Mouse (Mus musculus) G1E (cell line): ENCODE measurements around the gene Aldh3b2. TPM values are rescaled to one million over a fixed set of nuclear protein-coding genes. Genes with fewer than 3 reads are reported as not detected.
A peak's percentile ranks its signal among the peaks of the same experiment; 100 is the strongest.

Experiments
- ATAC-seq: 2 replicates; pipeline ENCODE4 v1.8.0; 2016; ENCODE audit warnings: mild to moderate bottlenecking; ENCODE audit not compliant: insufficient number of reproducible peaks, poor library complexity, low FRiP score, severe bottlenecking; ENCODE audit errors: extremely low read depth
- DNase-seq: peaks from one replicate; pipeline ENCODE4 v3.0.0; 2012; ENCODE audit warnings: low spot score
- H3K27me3 ChIP-seq: 2 replicates; pipeline ENCODE4 v1.6.1; 2012; ENCODE audit warnings: mild to moderate bottlenecking, low read length, inconsistent platforms; ENCODE audit not compliant: insufficient read depth
- H3K36me3 ChIP-seq: replicated peaks from 2 replicates; pipeline ENCODE3; 2012; ENCODE audit warnings: mild to moderate bottlenecking, inconsistent platforms
- H3K4me1 ChIP-seq: 2 replicates; pipeline ENCODE4 v1.6.1; 2012; ENCODE audit warnings: low read depth, low read length, inconsistent platforms, mixed read lengths; ENCODE audit not compliant: insufficient read depth
- H3K4me3 ChIP-seq: 2 replicates; pipeline ENCODE4 v1.5.1; 2012; ENCODE audit warnings: low read depth, mild to moderate bottlenecking, inconsistent platforms, low read length, moderate library complexity, mixed read lengths
- H3K9me3 ChIP-seq: replicated peaks from 2 replicates; pipeline ENCODE4 v1.6.1; 2012; ENCODE audit warnings: inconsistent platforms
- CTCF ChIP-seq: IDR thresholded peaks from 2 replicates; pipeline ENCODE4 v1.5.1; 2012; ENCODE audit warnings: low read depth, low read length, inconsistent platforms, mixed read lengths
- GATA1 ChIP-seq: IDR thresholded peaks from 2 replicates; pipeline ENCODE4 v1.6.1; 2012; ENCODE audit warnings: borderline replicate concordance, low read length, inconsistent platforms, mixed read lengths
- GATA2 ChIP-seq: IDR thresholded peaks from 2 replicates; pipeline ENCODE4 v1.6.1; 2012; ENCODE audit warnings: low read depth, low read length, inconsistent platforms, borderline replicate concordance
- POLR2AphosphoS5 ChIP-seq: IDR thresholded peaks from 2 replicates; pipeline ENCODE4 v1.6.1; 2012; ENCODE audit warnings: low read depth, low read length, inconsistent platforms; ENCODE audit not compliant: insufficient replicate concordance
- TAL1 ChIP-seq: conservative IDR thresholded peaks from 2 replicates; pipeline ENCODE4 v1.6.1; 2012; ENCODE audit warnings: low read depth, low read length, inconsistent platforms, mixed read lengths
- polyA plus RNA-seq: library from polyadenylated mRNA; stranded (reverse); fragments of >175 nt; gene quantifications from 2 replicates; pipeline ENCODE4 v1.2.3, GENCODE M21; 2012
- total RNA-seq, 2 experiments: library from RNA; stranded (forward) in 1 of 2; stranded (reverse) in 1 of 2; fragments of 200-1000 nt in 1 of 2; fragments of >200 nt in 1 of 2; fragmentation: Nextera tagmentation in 1 of 2; gene quantifications; 2 replicates each; pipeline ENCODE4 v1.2.3; 2014 to 2017

The Aldh3b2 gene
- total and polyA plus RNA-seq, 3 experiments = 0.11 TPM; not detected in 2

DNA sequence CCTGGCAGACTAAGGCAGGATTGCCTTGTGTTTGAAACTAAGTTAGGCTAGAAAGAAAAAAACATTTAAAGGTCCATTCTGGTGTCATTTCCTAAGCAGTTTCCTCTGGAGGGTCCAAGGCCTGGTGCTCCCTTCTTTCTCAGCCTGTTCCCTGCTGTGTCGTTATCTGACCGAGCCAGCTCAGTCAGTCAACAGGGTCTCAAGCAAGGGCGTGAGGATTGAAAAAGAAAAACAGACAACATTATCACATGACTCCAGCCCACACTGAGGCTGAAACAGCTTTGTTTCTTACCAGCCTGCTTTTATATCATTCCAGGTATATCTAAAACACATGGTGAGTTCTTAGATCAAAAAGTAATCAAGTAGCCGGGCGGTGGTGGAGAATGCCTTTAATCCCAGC is 43.5 kb downstream of the Aldh3b2 start:
- peaks cover 42% of the 10 kb centered on the region for H3K4me1 ChIP-seq
- no peak for TF ChIP-seq GATA2

GRCm38 (mm10) chr19:4017921-4018587 is 45.9 kb downstream of the Aldh3b2 start:
- Histone ChIP-seq H3K36me3 (no peaks in the 10 kb centered on the region), H3K27me3 (0 out of 2 replicates have a peak, but pooled peaks cover 6% of the 10 kb centered on the region), H3K4me1 (peaks cover 27% of the 10 kb centered on the region), H3K9me3 (no peaks in the 10 kb centered on the region), H3K4me3 (no peak overlapping the region)
- TF ChIP-seq GATA1 = no peak
- TF ChIP-seq POLR2AphosphoS5 = no peak
- TF ChIP-seq GATA2 = no peak
- no peak for TF ChIP-seq CTCF
- no peak for TF ChIP-seq TAL1
- ATAC-seq (no peak), DNase-seq (no peak)

More for the DNA sequence above, 43.5 kb downstream of the Aldh3b2 start:
- Histone ChIP-seq H3K9me3 (no peaks in the 10 kb centered on the region), H3K27me3 (0 out of 2 replicates have a peak, but pooled peaks cover 6% of the 10 kb centered on the region), H3K4me3 (no peak overlapping the region), H3K36me3 (peaks cover 7% of the 10 kb centered on the region)
- ATAC-seq = no peak
- DNase-seq = no peak

GRCm38 (mm10) chr19:4018743-4019583 is 46.8 kb downstream of the Aldh3b2 start:
- TF ChIP-seq CTCF = peak; percentile 5; the same call in 1 of the 2 replicates
- TF ChIP-seq GATA1 = no peak
- DNase-seq (peak; percentile 47), ATAC-seq (no peak)
- H3K4me3 ChIP-seq = no peak overlapping the region
- no peaks in the 10 kb centered on the region for H3K9me3 ChIP-seq
- H3K36me3 ChIP-seq = no peaks in the 10 kb centered on the region
- H3K27me3 ChIP-seq = 0 out of 2 replicates have a peak, but pooled peaks cover 6% of the 10 kb centered on the region
- peaks cover 20% of the 10 kb centered on the region for H3K4me1 ChIP-seq

DNA sequence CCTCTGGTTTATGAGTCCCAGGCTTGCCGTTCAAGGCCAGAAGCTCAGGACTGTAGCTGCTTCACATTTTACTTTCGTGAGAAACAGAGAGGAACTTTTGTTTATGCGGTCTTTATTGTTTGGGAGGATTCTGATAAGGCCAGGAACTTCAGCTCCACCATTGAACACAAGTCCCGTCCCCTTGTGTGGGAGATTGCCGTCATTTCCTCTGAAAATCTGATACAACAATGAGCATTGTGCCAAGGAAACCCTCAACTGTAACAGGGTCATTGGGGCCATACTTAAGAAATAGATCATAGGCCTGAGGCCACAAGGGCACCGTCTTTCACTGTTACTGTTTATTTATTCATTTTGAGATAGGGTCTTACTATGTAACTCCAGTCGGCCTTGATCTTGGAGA is 51.1 kb downstream of the Aldh3b2 start:
- Histone ChIP-seq H3K4me3 (no peak overlapping the region), H3K36me3 (no peaks in the 10 kb centered on the region), H3K4me1 (peaks cover 7% of the 10 kb centered on the region; the same call in 1 of the 2 replicates), H3K27me3 (0 out of 2 replicates have a peak, but pooled peaks cover 9% of the 10 kb centered on the region), H3K9me3 (peaks cover 9% of the 10 kb centered on the region)
- ATAC-seq (no peak), DNase-seq (no peak)
- TF ChIP-seq TAL1 (no peak), POLR2AphosphoS5 (no peak), GATA1 (no peak), CTCF (no peak), GATA2 (no peak)

DNA sequence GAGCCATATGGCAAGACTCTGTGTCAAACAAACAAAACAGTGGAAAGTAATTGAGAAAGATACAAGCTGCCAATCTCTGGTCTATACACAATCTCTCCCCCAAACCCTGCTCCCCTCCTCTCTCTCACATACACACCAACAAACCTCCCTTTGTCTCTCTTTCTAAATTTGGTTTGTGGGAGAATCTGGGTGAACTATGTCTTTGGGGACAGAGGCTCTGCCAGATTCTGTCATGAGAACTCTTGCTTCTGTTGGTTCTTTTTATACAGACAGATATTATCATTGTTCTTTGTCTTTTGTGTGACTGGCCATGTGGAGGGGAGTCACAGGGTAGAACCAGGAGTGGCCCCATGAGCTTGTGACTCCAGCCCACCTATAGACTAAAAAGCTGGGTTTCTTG is 55.4 kb downstream of the Aldh3b2 start:
- no peak for TF ChIP-seq POLR2AphosphoS5
- no peak for TF ChIP-seq GATA1
- no peak for TF ChIP-seq GATA2
- no peak for TF ChIP-seq TAL1
- H3K9me3 ChIP-seq = peaks cover 9% of the 10 kb centered on the region
- no peaks in the 10 kb centered on the region for H3K36me3 ChIP-seq
- 0 out of 2 replicates have a peak, but pooled peaks cover 3% of the 10 kb centered on the region for H3K27me3 ChIP-seq
- no peak overlapping the region for H3K4me3 ChIP-seq
- DNase-seq (no peak), ATAC-seq (no peak)
- no peaks in the 10 kb centered on the region for H3K4me1 ChIP-seq

Other genes starting within 250 kb of the Aldh3b2 start
Only the 20 nearest of the 31 such genes appear.
- 26.7 and 32.5 TPM in 2 replicates for gene Chka, start 120.6 kb upstream of the Aldh3b2 start, total RNA-seq (2014; fragmentation: Nextera tagmentation)
- gene Chka, start 120.6 kb upstream of the Aldh3b2 start, total RNA-seq (2017) = 26.7 and 31.7 TPM in 2 replicates
- gene Chka, start 120.6 kb upstream of the Aldh3b2 start, polyA plus RNA-seq = 7.4 and 10.9 TPM in 2 replicates
- 30.7 and 37.5 TPM in 2 replicates for gene Tcirg1, start 65.2 kb upstream of the Aldh3b2 start, total RNA-seq (2014; fragmentation: Nextera tagmentation)
- gene Tcirg1, start 65.2 kb upstream of the Aldh3b2 start, total RNA-seq (2017) = 37.0 and 48.5 TPM in 2 replicates
- 36.5 and 43.9 TPM in 2 replicates for gene Tcirg1, start 65.2 kb upstream of the Aldh3b2 start, polyA plus RNA-seq
- gene Ndufs8, start 59.6 kb upstream of the Aldh3b2 start, total RNA-seq (2014; fragmentation: Nextera tagmentation) = 200 and 270 TPM in 2 replicates
- gene Ndufs8, start 59.6 kb upstream of the Aldh3b2 start, total RNA-seq (2017) = 89.6 and 99.1 TPM in 2 replicates
- gene Ndufs8, start 59.6 kb upstream of the Aldh3b2 start, polyA plus RNA-seq = 45.0 and 128 TPM in 2 replicates
- not detected in 2 replicates for gene Aldh3b1, start 42.5 kb upstream of the Aldh3b2 start, total RNA-seq (2014; fragmentation: Nextera tagmentation)
- 0.12 TPM in 1 of 2 replicates, not detected in the other for gene Aldh3b1, start 42.5 kb upstream of the Aldh3b2 start, total RNA-seq (2017)
- not detected in 2 replicates for gene Aldh3b1, start 42.5 kb upstream of the Aldh3b2 start, polyA plus RNA-seq
- 0.53 TPM in 1 of 2 replicates, not detected in the other for gene Unc93b1, start 37.1 kb upstream of the Aldh3b2 start, total RNA-seq (2014; fragmentation: Nextera tagmentation)
- 0.22 TPM in 1 of 2 replicates, not detected in the other for gene Unc93b1, start 37.1 kb upstream of the Aldh3b2 start, total RNA-seq (2017)
- 0.16 and 0.24 TPM in 2 replicates for gene Unc93b1, start 37.1 kb upstream of the Aldh3b2 start, polyA plus RNA-seq
- gene Aldh3b3, start 13.7 kb upstream of the Aldh3b2 start, total RNA-seq (2014; fragmentation: Nextera tagmentation) = not detected in 2 replicates
- 0.06 and 0.11 TPM in 2 replicates for gene Aldh3b3, start 13.7 kb upstream of the Aldh3b2 start, total RNA-seq (2017)
- gene Aldh3b3, start 13.7 kb upstream of the Aldh3b2 start, polyA plus RNA-seq = not detected in 2 replicates
- gene Acy3, start 14.2 kb downstream of the Aldh3b2 start, total RNA-seq (2014; fragmentation: Nextera tagmentation) = 7.4 and 10.2 TPM in 2 replicates
- 0.55 and 0.70 TPM in 2 replicates for gene Acy3, start 14.2 kb downstream of the Aldh3b2 start, total RNA-seq (2017)
- 3.8 TPM in 2 replicates for gene Acy3, start 14.2 kb downstream of the Aldh3b2 start, polyA plus RNA-seq
- gene Tbx10, start 20.4 kb downstream of the Aldh3b2 start, total RNA-seq (2014; fragmentation: Nextera tagmentation) = not detected in 2 replicates
- 0.06 TPM in 1 of 2 replicates, not detected in the other for gene Tbx10, start 20.4 kb downstream of the Aldh3b2 start, total RNA-seq (2017)
- gene Tbx10, start 20.4 kb downstream of the Aldh3b2 start, polyA plus RNA-seq = not detected in 2 replicates
- 11.0 and 13.1 TPM in 2 replicates for gene Nudt8, start 28.3 kb downstream of the Aldh3b2 start, total RNA-seq (2014; fragmentation: Nextera tagmentation)
- 11.7 and 19.5 TPM in 2 replicates for gene Nudt8, start 28.3 kb downstream of the Aldh3b2 start, total RNA-seq (2017)
- 22.4 and 24.1 TPM in 2 replicates for gene Nudt8, start 28.3 kb downstream of the Aldh3b2 start, polyA plus RNA-seq
- 1.9 and 3.2 TPM in 2 replicates for gene Gm49405, start 28.3 kb downstream of the Aldh3b2 start, total RNA-seq (2014; fragmentation: Nextera tagmentation)
- 1.2 and 1.7 TPM in 2 replicates for gene Gm49405, start 28.3 kb downstream of the Aldh3b2 start, total RNA-seq (2017)
- 3.7 and 4.7 TPM in 2 replicates for gene Gm49405, start 28.3 kb downstream of the Aldh3b2 start, polyA plus RNA-seq
- 4.7 and 5.4 TPM in 2 replicates for gene Doc2g, start 31.0 kb downstream of the Aldh3b2 start, total RNA-seq (2014; fragmentation: Nextera tagmentation)
- gene Doc2g, start 31.0 kb downstream of the Aldh3b2 start, total RNA-seq (2017) = 1.9 and 3.3 TPM in 2 replicates
- 10.0 and 10.1 TPM in 2 replicates for gene Doc2g, start 31.0 kb downstream of the Aldh3b2 start, polyA plus RNA-seq
- gene Ndufv1, start 40.5 kb downstream of the Aldh3b2 start, total RNA-seq (2014; fragmentation: Nextera tagmentation) = 84.1 and 109 TPM in 2 replicates
- 181 and 191 TPM in 2 replicates for gene Ndufv1, start 40.5 kb downstream of the Aldh3b2 start, total RNA-seq (2017)
- 338 and 348 TPM in 2 replicates for gene Ndufv1, start 40.5 kb downstream of the Aldh3b2 start, polyA plus RNA-seq
- 48.7 and 86.5 TPM in 2 replicates for gene Gstp1, start 65.7 kb downstream of the Aldh3b2 start, total RNA-seq (2014; fragmentation: Nextera tagmentation)
- gene Gstp1, start 65.7 kb downstream of the Aldh3b2 start, total RNA-seq (2017) = 36.8 and 46.2 TPM in 2 replicates
- 38.7 and 64.2 TPM in 2 replicates for gene Gstp1, start 65.7 kb downstream of the Aldh3b2 start, polyA plus RNA-seq
- gene Gstp2, start 73.7 kb downstream of the Aldh3b2 start, total RNA-seq (2014; fragmentation: Nextera tagmentation) = 29.9 TPM in 1 of 2 replicates, not detected in the other
- not detected in 2 replicates for gene Gstp2, start 73.7 kb downstream of the Aldh3b2 start, total RNA-seq (2017)
- gene Gstp2, start 73.7 kb downstream of the Aldh3b2 start, polyA plus RNA-seq = 0.28 TPM in 1 of 2 replicates, not detected in the other
- gene Gstp3, start 87.2 kb downstream of the Aldh3b2 start, total RNA-seq (2014; fragmentation: Nextera tagmentation) = 38.1 and 40.8 TPM in 2 replicates
- gene Gstp3, start 87.2 kb downstream of the Aldh3b2 start, total RNA-seq (2017) = 21.0 and 24.6 TPM in 2 replicates
- gene Gstp3, start 87.2 kb downstream of the Aldh3b2 start, polyA plus RNA-seq = 5.6 and 9.3 TPM in 2 replicates
- not detected in 2 replicates for gene Cabp2, start 109.2 kb downstream of the Aldh3b2 start, total RNA-seq (2014; fragmentation: Nextera tagmentation)
- not detected in 2 replicates for gene Cabp2, start 109.2 kb downstream of the Aldh3b2 start, total RNA-seq (2017)
- gene Cabp2, start 109.2 kb downstream of the Aldh3b2 start, polyA plus RNA-seq = not detected in 2 replicates
- 36.6 and 40.9 TPM in 2 replicates for gene Cdk2ap2, start 124.9 kb downstream of the Aldh3b2 start, total RNA-seq (2014; fragmentation: Nextera tagmentation)
- gene Cdk2ap2, start 124.9 kb downstream of the Aldh3b2 start, total RNA-seq (2017) = 25.4 and 30.7 TPM in 2 replicates
- gene Cdk2ap2, start 124.9 kb downstream of the Aldh3b2 start, polyA plus RNA-seq = 59.9 and 60.2 TPM in 2 replicates
- 22.2 and 29.9 TPM in 2 replicates for gene Pitpnm1, start 127.7 kb downstream of the Aldh3b2 start, total RNA-seq (2014; fragmentation: Nextera tagmentation)
- gene Pitpnm1, start 127.7 kb downstream of the Aldh3b2 start, total RNA-seq (2017) = 12.9 and 17.8 TPM in 2 replicates
- 48.7 and 61.2 TPM in 2 replicates for gene Pitpnm1, start 127.7 kb downstream of the Aldh3b2 start, polyA plus RNA-seq
- 36.8 and 39.9 TPM in 2 replicates for gene Aip, start 153.5 kb downstream of the Aldh3b2 start, total RNA-seq (2014; fragmentation: Nextera tagmentation)
- gene Aip, start 153.5 kb downstream of the Aldh3b2 start, total RNA-seq (2017) = 22.3 and 23.9 TPM in 2 replicates
- 86.6 and 92.9 TPM in 2 replicates for gene Aip, start 153.5 kb downstream of the Aldh3b2 start, polyA plus RNA-seq
- gene Gpr152, start 167.5 kb downstream of the Aldh3b2 start, total RNA-seq (2014; fragmentation: Nextera tagmentation) = not detected in 2 replicates
- 0.11 TPM in 1 of 2 replicates, not detected in the other for gene Gpr152, start 167.5 kb downstream of the Aldh3b2 start, total RNA-seq (2017)
- gene Gpr152, start 167.5 kb downstream of the Aldh3b2 start, polyA plus RNA-seq = not detected in 2 replicates